Mouse (Mus musculus) hindlimb bud, embryonic 11.5 days (tissue): ENCODE measurements around the gene Zfyve28.
A peak's percentile ranks its signal among the peaks of the same experiment; 100 is the strongest.

Experiments used
- DNase-seq: peaks from one replicate; pipeline ENCODE4 v3.0.0-alpha.2; 2012; ENCODE audit warnings: low read depth, low spot score; ENCODE audit errors: extremely low spot score

The Zfyve28 gene

GRCm38 (mm10) chr5:34216025-34216424 is 72.2 kb downstream of the Zfyve28 start:
- no peak for DNase-seq

- DNase-seq: no peak
Observed at GRCm38 (mm10) chr5:34213659-34214058, 74.6 kb downstream of the Zfyve28 start.

- DNase-seq: peak; percentile 41
Observed at GRCm38 (mm10) chr5:34210279-34210678, 78.0 kb downstream of the Zfyve28 start.

GRCm38 (mm10) chr5:34207503-34207902 is 80.7 kb downstream of the Zfyve28 start:
- no peak for DNase-seq

GRCm38 (mm10) chr5:34205788-34206187 is 82.5 kb downstream of the Zfyve28 start:
- no peak for DNase-seq

- no peak for DNase-seq
Observed at GRCm38 (mm10) chr5:34204911-34205310, 83.3 kb downstream of the Zfyve28 start.

- DNase-seq: no peak
Observed at GRCm38 (mm10) chr5:34202006-34202405, 86.2 kb downstream of the Zfyve28 start.

- no peak for DNase-seq
Observed at GRCm38 (mm10) chr5:34201396-34201795, 86.9 kb downstream of the Zfyve28 start.

- DNase-seq: no peak
Observed at GRCm38 (mm10) chr5:34198615-34199014, 89.6 kb downstream of the Zfyve28 start.

DNA sequence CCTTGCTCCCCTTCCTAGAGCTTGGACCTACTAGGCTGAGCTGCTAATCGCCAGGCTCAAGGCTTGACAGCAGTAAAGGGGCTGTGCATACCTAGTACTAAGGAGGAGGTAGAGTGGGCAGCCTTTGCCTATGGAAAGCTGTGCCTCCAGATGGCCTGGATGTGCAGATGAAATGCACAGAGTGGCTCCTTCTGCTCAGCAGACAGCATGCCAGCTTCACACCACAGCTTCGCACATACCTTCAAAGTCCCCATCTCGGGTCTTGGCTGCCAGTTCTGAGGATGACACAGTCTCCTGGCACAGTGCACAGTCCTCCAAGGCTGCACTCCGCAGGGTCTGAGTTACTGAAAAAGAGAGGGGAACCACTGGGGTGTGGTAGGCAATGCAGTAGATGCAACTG is 91.0 kb downstream of the Zfyve28 start:
- DNase-seq: no peak

- no peak for DNase-seq
Observed at GRCm38 (mm10) chr5:34196423-34196822, 91.8 kb downstream of the Zfyve28 start.

- no peak for DNase-seq
Observed at GRCm38 (mm10) chr5:34195786-34196185, 92.5 kb downstream of the Zfyve28 start.

DNA sequence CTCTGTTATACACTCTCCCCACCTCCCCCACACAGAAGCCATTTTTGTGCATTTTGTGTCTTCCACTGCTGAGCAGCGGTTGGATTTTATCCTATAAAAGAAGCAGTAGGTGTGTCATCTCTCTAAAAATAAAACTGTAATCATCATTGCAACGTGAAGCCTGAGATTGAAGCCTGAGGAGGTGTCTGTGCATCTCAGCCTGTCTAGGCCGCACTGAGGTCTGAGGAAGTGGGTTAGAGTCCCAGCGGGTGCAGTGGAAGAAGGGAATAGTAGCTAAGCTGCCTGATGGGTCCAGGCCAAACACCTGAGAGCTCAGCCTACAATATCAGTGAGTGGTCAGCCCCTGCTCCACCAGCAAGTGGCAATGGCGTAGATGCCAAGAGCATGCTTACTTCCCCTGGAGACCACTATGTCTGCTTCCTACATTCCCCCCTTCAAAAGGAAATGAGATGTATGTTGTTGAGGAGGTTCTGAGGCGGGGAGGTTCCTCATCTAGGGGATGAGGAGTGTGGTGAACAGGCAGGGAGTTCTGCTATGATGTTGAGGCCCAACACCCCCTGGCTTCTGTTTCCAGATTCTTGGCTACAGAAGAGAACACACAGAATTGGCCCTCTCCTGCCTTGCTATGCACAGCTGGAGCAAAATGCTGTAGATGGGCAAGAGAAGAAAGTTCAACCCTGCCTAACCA is 93.1 kb downstream of the Zfyve28 start:
- no peak for DNase-seq

DNA sequence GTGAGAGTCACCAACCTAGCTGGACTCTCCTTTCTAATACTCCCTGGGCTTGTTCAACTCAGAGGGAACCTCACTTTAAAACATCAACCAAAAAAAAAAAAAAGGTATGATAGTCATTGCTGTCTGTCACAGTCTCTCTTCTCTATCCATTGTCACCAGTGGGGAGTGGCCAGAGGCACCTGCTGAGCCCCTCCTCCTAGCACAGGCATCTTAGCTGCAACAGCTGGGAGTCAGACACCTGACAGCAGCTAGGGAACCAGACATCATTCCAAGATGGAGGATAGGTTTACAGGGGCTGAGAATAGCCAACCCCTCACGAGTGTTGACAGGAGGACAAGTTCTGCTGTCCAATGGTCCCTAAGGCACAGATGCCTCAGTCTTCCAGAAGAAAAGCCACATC is 93.8 kb downstream of the Zfyve28 start:
- DNase-seq: no peak

- DNase-seq: no peak
Observed at GRCm38 (mm10) chr5:34191843-34192242, 96.4 kb downstream of the Zfyve28 start.

DNA sequence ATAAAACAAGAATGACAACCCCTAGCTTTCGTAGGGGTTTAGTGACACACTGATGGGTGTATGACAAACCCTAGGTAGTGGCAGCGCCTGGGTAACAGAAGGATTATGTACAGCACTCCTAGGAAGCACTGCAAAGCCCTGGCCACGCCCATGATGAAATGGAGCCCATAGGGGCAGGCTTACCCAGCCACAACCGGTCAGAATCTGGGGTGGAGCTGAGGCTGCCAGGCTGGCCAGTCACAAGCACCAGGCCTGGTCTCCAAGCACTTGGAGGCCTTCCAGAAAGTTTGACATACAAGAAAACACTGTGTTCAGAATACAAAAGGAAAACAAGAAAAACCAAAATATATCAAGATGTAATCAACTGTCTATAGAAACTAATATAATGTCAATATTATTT is 97.2 kb downstream of the Zfyve28 start:
- no peak for DNase-seq

- no peak for DNase-seq
Observed at GRCm38 (mm10) chr5:34189521-34189920, 98.7 kb downstream of the Zfyve28 start.

- no peak for DNase-seq
Observed at GRCm38 (mm10) chr5:34188856-34189255, 99.4 kb downstream of the Zfyve28 start.

GRCm38 (mm10) chr5:34187601-34188316 is 100.5 kb downstream of the Zfyve28 start, which contains the start of gene Mxd4:
Gene Mxd4 (minus strand): TSS chr5:34187720.
- peak; percentile 97 for DNase-seq

GRCm38 (mm10) chr5:34186961-34187391 is 101.3 kb downstream of the Zfyve28 start:
- DNase-seq: no peak

- no peak for DNase-seq
Observed at GRCm38 (mm10) chr5:34186391-34186790, 101.9 kb downstream of the Zfyve28 start.

DNA sequence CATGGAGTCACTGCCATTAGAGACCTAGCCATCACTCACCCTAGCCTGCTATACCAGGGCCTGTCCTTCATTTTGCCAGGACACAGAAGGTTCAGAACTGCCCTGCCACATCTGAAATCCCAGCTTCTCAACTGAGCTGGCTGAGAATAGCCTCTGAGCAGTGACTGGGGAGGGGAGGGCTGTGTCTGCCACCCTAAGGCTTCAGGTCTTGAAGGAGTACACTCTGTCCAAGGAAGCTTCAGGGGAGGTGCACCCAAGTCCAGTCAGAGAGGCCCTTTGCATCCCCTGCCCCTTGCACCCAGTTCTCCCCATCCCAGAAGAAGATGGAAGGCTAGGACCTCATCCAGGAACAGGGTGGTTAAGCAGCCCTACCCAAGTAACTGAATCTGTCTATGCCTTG is 102.5 kb downstream of the Zfyve28 start:
- DNase-seq: no peak
